Mouse (Mus musculus): ENCODE measurements around the gene Hoxa11. TPM values are rescaled to one million over a fixed set of nuclear protein-coding genes. Genes with fewer than 3 reads are reported as not detected.

Gene Hoxa11
- polyA plus RNA-seq, 1 experiment from 2014 or later = 0.08 TPM

DNA sequence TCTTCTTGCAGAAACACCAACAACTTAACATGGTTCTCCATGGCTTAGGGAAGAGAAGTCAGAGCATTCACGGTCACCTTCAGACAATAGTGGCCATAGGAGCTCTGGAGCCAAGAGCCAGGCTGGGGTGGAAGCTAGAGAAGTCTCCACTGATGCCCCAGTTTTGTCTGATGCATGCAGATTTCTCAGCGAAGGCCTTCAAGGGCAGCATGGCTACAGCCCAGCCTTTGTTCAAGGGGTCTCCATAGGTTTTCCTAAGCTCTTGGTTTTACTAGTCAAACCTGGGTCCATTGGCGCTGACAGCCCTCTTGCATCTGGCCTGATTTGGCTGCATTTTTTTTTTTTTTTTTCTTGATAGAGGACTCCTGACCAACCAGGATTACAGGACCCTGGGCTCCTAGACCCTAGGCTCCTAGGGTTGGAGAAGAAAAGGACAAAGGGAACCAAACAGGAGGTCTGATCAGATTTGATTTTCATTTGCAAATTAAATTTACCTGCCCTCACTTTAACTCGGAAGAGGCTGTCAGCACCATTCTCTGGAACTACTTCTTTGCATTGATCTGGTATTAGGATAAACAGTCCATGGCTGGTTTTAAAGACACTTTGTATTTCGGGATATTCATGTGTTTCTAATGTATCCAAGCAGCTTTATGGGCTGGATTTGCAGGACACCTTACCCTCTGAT is 18.6 kb upstream of the Hoxa11 start:
- H3K4me3 ChIP-seq = no peak overlapping the region
- 3% methylated on average over 5 of the region's 5 CpGs for WGBS
- no peak for ATAC-seq (ENCODE audit: insufficient number of reproducible peaks, insufficient read depth, low FRiP score, low TSS enrichment)
- no peaks in the 10 kb centered on the region for H3K36me3 ChIP-seq
- H3K4me1 ChIP-seq = peaks cover 4% of the 10 kb centered on the region; the same call in 1 of the 2 replicates
- H3K9ac ChIP-seq = no peak overlapping the region
- H3K27me3 ChIP-seq = peaks cover 94% of the 10 kb centered on the region
- H3K9me3 ChIP-seq = no peaks in the 10 kb centered on the region
- no peak overlapping the region for H3K27ac ChIP-seq
- no peak overlapping the region for H3K4me2 ChIP-seq (replicated peaks)

GRCm38 (mm10) chr6:52263321-52263585 is 17.6 kb upstream of the Hoxa11 start:
- H3K4me2 ChIP-seq (replicated peaks) = no peak overlapping the region
- no peak overlapping the region for H3K9ac ChIP-seq

DNA sequence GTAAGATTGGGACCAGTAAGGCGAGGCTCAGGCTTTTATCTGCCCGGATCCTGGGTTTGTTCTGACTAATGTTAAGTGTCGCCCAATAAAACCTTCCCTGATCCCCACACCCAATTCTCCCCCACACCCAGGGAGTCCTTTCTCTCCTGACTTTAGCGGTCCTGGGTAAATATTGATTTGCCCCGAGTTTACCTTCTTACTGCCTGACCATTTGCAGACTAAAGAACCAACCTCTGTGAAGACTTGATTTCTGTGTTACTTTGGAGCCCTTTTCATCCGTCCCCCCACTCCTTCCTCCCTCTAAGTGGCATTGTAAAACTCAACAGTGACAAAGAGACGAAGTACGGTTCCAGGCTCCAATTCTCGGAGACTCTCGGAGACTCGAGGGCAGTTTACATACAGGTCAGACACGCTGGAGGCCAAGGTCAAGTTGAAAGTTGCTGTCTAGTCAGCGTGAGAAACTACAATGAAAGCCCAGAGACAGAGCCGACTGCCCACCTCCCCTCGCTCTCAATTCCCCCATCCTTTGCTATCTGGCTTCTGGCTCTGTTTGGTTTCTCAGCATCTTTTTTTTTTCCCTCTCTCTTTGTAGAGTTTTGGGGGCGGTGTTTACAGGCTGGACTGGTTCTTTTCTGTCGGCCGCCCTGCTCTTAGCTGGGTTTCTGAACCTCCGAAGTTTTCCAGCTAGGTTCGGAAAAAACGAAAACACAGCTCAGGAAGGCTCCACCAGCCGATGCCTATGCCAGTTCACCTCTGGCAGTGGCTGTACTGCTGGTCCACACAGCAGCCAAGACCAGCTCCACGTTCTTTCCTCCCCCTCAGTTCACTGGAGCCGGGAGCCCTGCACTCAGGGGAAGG is 17.1 kb upstream of the Hoxa11 start:
- Histone ChIP-seq H3K4me1 (peaks cover 4% of the 10 kb centered on the region; the same call in 1 of the 2 replicates), H3K27ac (no peak overlapping the region)
- 1% methylated on average over 24 of the region's 24 CpGs for WGBS

More at GRCm38 (mm10) chr6:52263321-52263585, 17.6 kb upstream of the Hoxa11 start:
- H3K27ac ChIP-seq = no peak overlapping the region
- ATAC-seq (ENCODE audit: insufficient number of reproducible peaks, insufficient read depth, low FRiP score, low TSS enrichment) = no peak
- no peak overlapping the region for H3K4me3 ChIP-seq
- H3K27me3 ChIP-seq = peaks cover 94% of the 10 kb centered on the region
- no peaks in the 10 kb centered on the region for H3K36me3 ChIP-seq
- H3K9me3 ChIP-seq = no peaks in the 10 kb centered on the region
- H3K4me1 ChIP-seq = peaks cover 4% of the 10 kb centered on the region; the same call in 1 of the 2 replicates
- 2% methylated on average over 6 of the region's 6 CpGs for WGBS

GRCm38 (mm10) chr6:52261751-52262462 is 16.3 kb upstream of the Hoxa11 start:
- Histone ChIP-seq H3K4me2 (replicated peaks) (no peak overlapping the region), H3K36me3 (no peaks in the 10 kb centered on the region), H3K27me3 (peaks cover 92% of the 10 kb centered on the region), H3K4me1 (peaks cover 4% of the 10 kb centered on the region; the same call in 1 of the 2 replicates), H3K4me3 (0 out of 2 replicates have a peak overlapping the region, but pooled peaks have one; percentile 9), H3K9ac (no peak overlapping the region), H3K27ac (no peak overlapping the region), H3K9me3 (no peaks in the 10 kb centered on the region)
- no peak for ATAC-seq (ENCODE audit: insufficient number of reproducible peaks, insufficient read depth, low FRiP score, low TSS enrichment)
- WGBS = 3% methylated on average over 9 of the region's 9 CpGs

More for the DNA sequence above, 17.1 kb upstream of the Hoxa11 start:
- Histone ChIP-seq H3K4me3 (no peak overlapping the region), H3K27me3 (peaks cover 92% of the 10 kb centered on the region), H3K4me2 (replicated peaks) (no peak overlapping the region), H3K36me3 (no peaks in the 10 kb centered on the region), H3K9me3 (no peaks in the 10 kb centered on the region), H3K9ac (no peak overlapping the region)
- no peak for ATAC-seq (ENCODE audit: insufficient number of reproducible peaks, insufficient read depth, low FRiP score, low TSS enrichment)

DNA sequence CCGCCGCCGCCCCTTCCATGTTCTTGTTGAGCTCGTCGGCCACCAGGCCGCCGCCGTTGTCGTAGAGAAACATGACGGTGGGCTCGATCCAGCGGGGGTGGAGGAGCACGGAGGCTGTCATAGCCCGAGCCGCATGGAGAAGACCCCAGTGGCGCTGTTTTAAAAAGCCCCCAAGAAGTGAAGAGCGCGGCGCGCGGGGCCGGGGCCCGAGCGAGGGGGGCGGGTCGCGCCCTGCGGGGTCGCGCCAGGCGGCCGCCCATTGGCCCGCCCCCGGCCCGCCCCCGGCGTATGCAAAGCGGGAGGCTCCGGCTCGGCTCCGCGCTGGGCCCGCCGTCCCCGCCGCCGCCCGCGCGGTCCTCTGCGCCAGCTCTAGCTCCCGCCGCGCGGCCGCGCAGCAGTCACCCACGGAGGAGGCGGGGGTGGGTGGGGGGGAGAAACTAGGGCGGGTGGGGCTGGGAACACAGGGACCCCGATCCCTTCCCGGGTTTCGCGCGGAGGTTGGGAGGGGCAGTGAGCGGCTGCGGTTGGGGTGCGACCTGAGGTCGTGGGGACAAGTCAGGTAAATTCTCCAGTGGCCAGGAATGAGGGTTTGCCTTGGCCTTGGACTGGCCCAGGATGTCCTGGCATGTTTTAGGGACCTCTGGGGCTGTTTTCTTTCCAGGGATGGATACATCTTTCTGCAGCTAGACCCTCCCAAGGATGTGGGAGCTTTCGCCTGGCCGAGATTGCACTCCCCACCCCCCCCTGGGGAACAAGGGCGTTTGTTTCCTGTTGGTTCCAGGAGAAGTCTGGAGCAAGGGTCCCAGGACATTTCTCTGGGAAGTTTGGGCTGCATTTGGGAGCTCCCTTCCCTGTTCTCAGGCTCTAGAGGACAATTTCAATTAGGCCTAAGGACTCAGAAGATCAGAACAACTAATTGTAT is 15.3 kb upstream of the Hoxa11 start, which contains the start of gene Hoxa13:
TSS of gene Hoxa13 (minus strand) at position 227 of the 922 bp plus-strand sequence.
- Histone ChIP-seq H3K4me1 (peaks cover 4% of the 10 kb centered on the region; the same call in 1 of the 2 replicates), H3K9ac (no peak within 1 kb of the TSS), H3K4me2 (replicated peaks) (peak within 1 kb of the TSS; percentile 53), H3K36me3 (no peaks in the 10 kb centered on the region), H3K4me3 (peak within 1 kb of the TSS; percentile 34), H3K9me3 (no peaks in the 10 kb centered on the region), H3K27ac (no peak within 1 kb of the TSS), H3K27me3 (peaks cover 88% of the 10 kb centered on the region)
- peak; percentile 64; the same call in 1 of the 2 replicates for ATAC-seq (ENCODE audit: insufficient number of reproducible peaks, insufficient read depth, low FRiP score, low TSS enrichment)
- WGBS = under 1% methylated on average over 39 of the region's 72 CpGs

DNA sequence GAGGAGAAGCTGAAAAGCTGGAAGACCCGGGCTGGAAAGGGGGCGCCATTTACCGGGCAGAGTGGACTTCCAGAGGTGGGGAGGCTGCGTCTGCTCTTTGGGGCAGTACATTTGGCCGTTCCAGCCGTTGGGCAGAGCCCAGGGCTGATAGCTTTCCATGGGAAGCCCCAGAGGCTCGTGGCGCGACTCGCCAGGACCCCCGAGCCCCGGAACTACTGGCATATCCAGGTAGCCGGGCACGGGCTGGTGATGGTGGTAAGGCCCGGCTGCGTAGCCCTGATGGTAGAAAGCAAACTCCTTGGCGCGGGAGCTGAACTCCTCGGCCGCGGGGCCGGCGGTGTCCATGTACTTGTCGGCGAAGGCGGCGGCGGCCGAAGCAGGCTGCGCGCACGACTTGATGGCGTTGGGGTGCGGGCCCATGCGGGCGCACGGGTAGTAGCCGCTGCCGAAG is 14.2 kb upstream of the Hoxa11 start:
- no peak overlapping the region for H3K9ac ChIP-seq
- H3K4me3 ChIP-seq = peak overlapping the region; percentile 5; the same call in 1 of the 2 replicates
- no peaks in the 10 kb centered on the region for H3K9me3 ChIP-seq
- WGBS = under 1% methylated on average over 39 of the region's 39 CpGs
- no peak overlapping the region for H3K27ac ChIP-seq
- peaks cover 4% of the 10 kb centered on the region; the same call in 1 of the 2 replicates for H3K4me1 ChIP-seq
- H3K4me2 ChIP-seq (replicated peaks) = peak overlapping the region; percentile 53; the same call in 1 of the 2 replicates
- ATAC-seq (ENCODE audit: insufficient number of reproducible peaks, insufficient read depth, low FRiP score, low TSS enrichment) = no peak
- peaks cover 86% of the 10 kb centered on the region for H3K27me3 ChIP-seq
- H3K36me3 ChIP-seq = no peaks in the 10 kb centered on the region

DNA sequence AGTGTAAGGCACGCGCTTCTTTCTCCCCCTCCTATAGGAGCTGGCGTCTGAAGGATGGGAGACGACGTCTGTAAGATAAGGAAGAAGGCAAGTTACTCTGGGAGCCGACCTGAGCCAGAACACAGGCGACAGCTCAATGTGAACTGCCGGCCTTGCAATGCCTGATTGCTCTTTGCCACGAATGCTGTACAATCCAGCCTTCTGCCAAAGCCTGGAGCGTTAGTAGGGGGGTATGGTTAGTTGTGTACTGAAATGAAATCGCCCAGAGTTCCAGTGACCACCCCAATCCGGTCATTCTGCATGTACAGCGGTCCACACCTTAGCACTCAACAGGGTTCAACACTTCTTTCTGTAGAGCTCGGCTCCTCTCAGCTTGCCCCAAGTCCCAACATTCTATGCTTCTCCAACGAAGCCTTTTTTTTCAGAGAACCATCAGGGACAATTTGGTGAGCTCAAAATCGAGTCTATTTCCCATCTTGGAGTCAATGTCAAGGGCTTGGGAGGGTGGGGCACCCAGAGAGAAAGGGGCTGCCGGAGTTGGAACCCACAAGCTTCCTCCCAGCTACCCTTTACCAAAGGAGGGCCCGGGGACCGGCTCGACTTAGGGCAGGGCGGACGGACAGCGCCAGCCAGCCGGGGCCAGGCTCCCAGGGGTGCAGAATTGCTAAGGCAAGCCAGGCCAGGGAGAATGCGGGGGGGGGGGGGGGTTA is 13.6 kb upstream of the Hoxa11 start:
- Histone ChIP-seq H3K27me3 (peaks cover 82% of the 10 kb centered on the region), H3K36me3 (no peaks in the 10 kb centered on the region), H3K4me1 (peaks cover 4% of the 10 kb centered on the region; the same call in 1 of the 2 replicates), H3K27ac (no peak overlapping the region), H3K4me2 (replicated peaks) (no peak overlapping the region), H3K9me3 (no peaks in the 10 kb centered on the region), H3K4me3 (peak overlapping the region; percentile 5; the same call in 1 of the 2 replicates), H3K9ac (no peak overlapping the region)
- no peak for ATAC-seq (ENCODE audit: insufficient number of reproducible peaks, insufficient read depth, low FRiP score, low TSS enrichment)
- WGBS = under 1% methylated on average over 24 of the region's 25 CpGs

DNA sequence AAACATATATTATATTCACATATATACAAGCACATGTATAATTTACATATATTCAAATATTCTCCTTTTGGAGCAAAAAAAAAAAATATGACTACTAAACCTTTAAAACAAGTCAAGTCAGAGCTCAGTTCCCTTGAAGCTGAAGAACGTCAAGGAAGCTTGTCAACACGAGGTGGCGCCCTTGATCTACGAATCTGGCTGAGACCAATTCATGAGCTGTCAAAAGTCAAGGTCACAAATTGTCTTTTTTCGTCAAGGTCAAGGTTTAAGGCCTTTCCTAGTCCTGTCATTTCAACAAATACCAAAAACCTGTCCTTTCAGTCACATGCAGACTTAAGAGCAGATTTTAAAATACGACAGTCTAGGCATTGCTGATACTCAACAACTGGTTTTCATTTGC is 11.3 kb upstream of the Hoxa11 start:
- Histone ChIP-seq H3K4me1 (peaks cover 8% of the 10 kb centered on the region; the same call in 1 of the 2 replicates), H3K4me2 (replicated peaks) (no peak overlapping the region), H3K27ac (no peak overlapping the region), H3K27me3 (peaks cover 81% of the 10 kb centered on the region), H3K36me3 (no peaks in the 10 kb centered on the region), H3K9ac (no peak overlapping the region), H3K9me3 (no peaks in the 10 kb centered on the region), H3K4me3 (no peak overlapping the region)
- no peak for ATAC-seq (ENCODE audit: insufficient number of reproducible peaks, insufficient read depth, low FRiP score, low TSS enrichment)
- WGBS = under 1% methylated on average over 6 of the region's 6 CpGs

- Histone ChIP-seq H3K36me3 (no peaks in the 10 kb centered on the region), H3K4me2 (replicated peaks) (no peak overlapping the region), H3K27me3 (peaks cover 83% of the 10 kb centered on the region), H3K4me1 (0 out of 2 replicates have a peak, but pooled peaks cover 4% of the 10 kb centered on the region), H3K9ac (no peak overlapping the region), H3K27ac (no peak overlapping the region), H3K4me3 (no peak overlapping the region), H3K9me3 (no peaks in the 10 kb centered on the region)
- WGBS = 1% methylated on average over 59 of the region's 59 CpGs
- no peak for ATAC-seq (ENCODE audit: insufficient number of reproducible peaks, insufficient read depth, low FRiP score, low TSS enrichment)
These were observed 8.2 kb upstream of the Hoxa11 start for GRCm38 (mm10) chr6:52253511-52254500.
